Mouse (Mus musculus): ENCODE measurements around the gene Nckap5. TPM values are rescaled to one million over a fixed set of nuclear protein-coding genes. Genes with fewer than 3 reads are reported as not detected.

Nckap5 gene
- polyA plus RNA-seq, 1 experiment from 2014 or later = 40.1 TPM

DNA sequence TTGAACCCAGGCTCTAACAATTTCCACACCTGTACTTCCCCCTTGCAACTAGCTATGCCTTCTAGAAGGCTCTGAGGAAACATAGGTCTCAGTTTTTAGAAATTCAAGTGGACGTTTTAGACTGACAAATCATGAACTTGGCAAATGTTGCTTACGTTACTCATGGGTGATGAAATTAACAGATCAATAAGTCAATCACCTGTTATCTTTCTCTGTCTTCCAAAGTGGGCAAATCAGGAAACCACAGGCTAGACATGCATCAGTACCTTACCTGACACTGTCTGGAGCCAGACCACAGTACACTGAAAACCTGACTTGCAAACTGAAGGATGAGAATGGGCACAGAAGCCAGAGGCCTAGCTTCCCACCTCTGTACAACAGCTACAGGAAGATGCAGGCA is 529.5 kb downstream of the Nckap5 start:
- no peak overlapping the region for H3K4me2 ChIP-seq
- no peak overlapping the region for H3K9ac ChIP-seq
- H3K9me3 ChIP-seq = no peaks in the 10 kb centered on the region
- no peak overlapping the region for H3K27ac ChIP-seq
- no peaks in the 10 kb centered on the region for H3K4me1 ChIP-seq
- H3K4me3 ChIP-seq = no peak overlapping the region
- H3K27me3 ChIP-seq = no peaks in the 10 kb centered on the region
- 79% methylated on average over 2 of the region's 2 CpGs for WGBS
- H3K36me3 ChIP-seq = no peaks in the 10 kb centered on the region
- ATAC-seq (ENCODE audit: borderline replicate concordance, extremely low read depth, low FRiP score, low TSS enrichment) = no peak

DNA sequence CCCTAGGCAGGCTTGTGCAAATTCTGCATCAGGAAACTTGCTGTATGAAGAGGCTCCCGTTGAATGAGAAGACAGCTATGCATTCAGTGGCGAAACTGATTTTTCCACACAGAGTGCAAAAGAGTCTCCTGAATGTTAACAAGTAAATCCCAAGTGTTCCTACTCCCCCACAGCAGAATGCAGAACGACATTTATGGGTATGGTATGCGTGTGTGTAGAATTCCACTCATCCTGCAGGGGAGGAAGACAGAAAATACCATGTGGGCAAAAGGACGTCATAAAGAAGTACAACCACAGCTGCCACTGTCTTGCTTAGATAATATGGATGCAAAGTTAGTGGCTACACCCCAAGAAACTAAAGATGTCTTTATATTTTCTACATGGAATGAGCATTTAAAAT is 565.7 kb downstream of the Nckap5 start:
- WGBS = 46% methylated on average over 5 of the region's 5 CpGs
- Histone ChIP-seq H3K4me3 (no peak overlapping the region), H3K36me3 (no peaks in the 10 kb centered on the region), H3K9me3 (no peaks in the 10 kb centered on the region), H3K9ac (no peak overlapping the region), H3K27ac (no peak overlapping the region), H3K4me2 (no peak overlapping the region), H3K27me3 (no peaks in the 10 kb centered on the region), H3K4me1 (no peaks in the 10 kb centered on the region)
- no peak for ATAC-seq (ENCODE audit: borderline replicate concordance, extremely low read depth, low FRiP score, low TSS enrichment)

DNA sequence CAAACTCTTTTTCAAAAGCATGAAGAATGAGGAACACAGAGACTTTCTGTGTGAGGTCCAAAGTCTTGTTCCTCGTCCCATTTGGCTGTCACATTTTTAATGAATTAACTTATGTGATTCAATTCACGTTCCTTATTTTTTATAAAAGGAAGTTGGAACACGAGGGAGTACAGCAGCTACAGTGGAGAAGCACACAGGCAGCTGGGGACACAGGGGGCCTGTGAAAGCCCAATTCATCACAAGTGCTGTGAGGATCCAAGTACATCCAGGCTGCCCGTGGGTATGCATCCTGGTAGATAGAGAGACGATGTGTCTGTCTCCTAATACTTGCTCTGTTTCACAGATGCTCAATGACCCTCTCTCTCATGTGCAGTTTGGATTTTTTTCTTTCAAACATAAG is 576.2 kb downstream of the Nckap5 start:
- H3K9ac ChIP-seq = no peak overlapping the region
- H3K4me1 ChIP-seq = no peaks in the 10 kb centered on the region
- 51% methylated on average over 5 of the region's 5 CpGs for WGBS
- H3K36me3 ChIP-seq = no peaks in the 10 kb centered on the region
- no peak overlapping the region for H3K4me3 ChIP-seq
- no peak overlapping the region for H3K27ac ChIP-seq
- ATAC-seq (ENCODE audit: borderline replicate concordance, extremely low read depth, low FRiP score, low TSS enrichment) = no peak
- H3K9me3 ChIP-seq = no peaks in the 10 kb centered on the region
- no peaks in the 10 kb centered on the region for H3K27me3 ChIP-seq
- no peak overlapping the region for H3K4me2 ChIP-seq

DNA sequence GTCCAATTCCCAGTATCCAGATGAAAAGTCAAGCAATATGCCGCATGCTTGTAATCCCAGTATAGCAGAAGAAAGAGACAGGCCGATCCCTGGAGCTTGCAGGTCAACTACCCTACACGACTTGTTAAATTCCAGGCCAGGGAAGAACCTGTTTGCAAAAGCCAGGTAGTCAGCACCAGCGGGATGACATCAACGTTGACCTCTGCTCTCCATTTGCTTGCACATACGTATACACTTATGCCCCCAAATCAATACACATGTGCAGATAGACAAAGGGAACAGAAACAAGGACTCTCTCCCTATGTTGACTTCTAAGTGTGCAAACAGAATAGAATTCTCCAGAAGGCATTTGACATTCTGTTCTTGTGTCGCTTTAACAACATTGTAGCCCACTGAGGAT is 576.7 kb downstream of the Nckap5 start:
- 80% methylated on average over 7 of the region's 7 CpGs for WGBS
- Histone ChIP-seq H3K27me3 (no peaks in the 10 kb centered on the region), H3K4me2 (no peak overlapping the region), H3K9me3 (no peaks in the 10 kb centered on the region), H3K27ac (no peak overlapping the region), H3K4me3 (no peak overlapping the region), H3K36me3 (no peaks in the 10 kb centered on the region), H3K4me1 (no peaks in the 10 kb centered on the region), H3K9ac (no peak overlapping the region)
- ATAC-seq (ENCODE audit: borderline replicate concordance, extremely low read depth, low FRiP score, low TSS enrichment) = no peak

DNA sequence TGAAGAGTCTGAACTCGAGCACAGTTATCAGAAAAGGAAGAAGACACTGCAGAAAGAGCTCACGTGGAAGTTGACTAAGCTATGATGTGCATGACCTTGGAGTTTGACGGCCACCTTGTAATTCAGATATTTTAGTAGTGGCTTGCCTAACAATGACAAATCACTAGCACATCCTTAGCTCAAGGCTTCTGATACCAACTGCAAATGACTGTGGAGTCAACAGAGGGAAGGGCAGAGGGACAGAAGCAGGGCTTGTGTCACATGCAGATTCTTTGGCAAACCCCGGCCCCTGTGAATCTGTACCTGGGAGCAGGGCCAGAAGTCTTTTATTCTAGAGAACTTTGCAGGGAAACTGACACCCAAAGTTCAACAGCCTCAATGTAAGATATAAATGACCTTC is 597.4 kb downstream of the Nckap5 start:
- no peaks in the 10 kb centered on the region for H3K9me3 ChIP-seq
- WGBS = 55% methylated on average over 4 of the region's 4 CpGs
- no peak overlapping the region for H3K27ac ChIP-seq
- no peaks in the 10 kb centered on the region for H3K36me3 ChIP-seq
- H3K4me1 ChIP-seq = no peaks in the 10 kb centered on the region
- H3K4me3 ChIP-seq = no peak overlapping the region
- ATAC-seq (ENCODE audit: borderline replicate concordance, extremely low read depth, low FRiP score, low TSS enrichment) = no peak
- H3K4me2 ChIP-seq = no peak overlapping the region
- no peaks in the 10 kb centered on the region for H3K27me3 ChIP-seq
- H3K9ac ChIP-seq = no peak overlapping the region

DNA sequence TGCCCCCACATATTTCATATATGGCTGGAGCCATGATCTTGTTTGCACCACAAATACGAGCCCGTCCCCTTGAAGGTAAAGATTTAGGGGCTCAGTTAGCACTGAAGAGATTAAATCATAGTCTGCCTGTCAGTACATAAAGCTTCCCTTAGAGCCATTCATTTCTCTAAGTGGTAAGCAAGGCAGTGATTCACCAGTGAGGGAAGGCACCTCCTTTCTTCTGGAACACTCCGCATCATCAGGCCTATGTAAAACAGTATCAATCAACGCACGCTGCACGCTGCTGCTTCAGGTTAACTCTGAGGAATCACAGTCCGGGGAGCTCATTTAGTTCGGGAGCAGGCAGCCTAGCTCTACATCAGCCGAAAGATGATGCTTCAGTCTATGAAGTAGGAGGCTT is 599.4 kb downstream of the Nckap5 start:
- no peak overlapping the region for H3K27ac ChIP-seq
- H3K4me2 ChIP-seq = no peak overlapping the region
- H3K36me3 ChIP-seq = no peaks in the 10 kb centered on the region
- no peaks in the 10 kb centered on the region for H3K4me1 ChIP-seq
- no peak for ATAC-seq (ENCODE audit: borderline replicate concordance, extremely low read depth, low FRiP score, low TSS enrichment)
- WGBS = 67% methylated on average over 9 of the region's 9 CpGs
- H3K9ac ChIP-seq = no peak overlapping the region
- H3K4me3 ChIP-seq = no peak overlapping the region
- no peaks in the 10 kb centered on the region for H3K27me3 ChIP-seq
- H3K9me3 ChIP-seq = no peaks in the 10 kb centered on the region

DNA sequence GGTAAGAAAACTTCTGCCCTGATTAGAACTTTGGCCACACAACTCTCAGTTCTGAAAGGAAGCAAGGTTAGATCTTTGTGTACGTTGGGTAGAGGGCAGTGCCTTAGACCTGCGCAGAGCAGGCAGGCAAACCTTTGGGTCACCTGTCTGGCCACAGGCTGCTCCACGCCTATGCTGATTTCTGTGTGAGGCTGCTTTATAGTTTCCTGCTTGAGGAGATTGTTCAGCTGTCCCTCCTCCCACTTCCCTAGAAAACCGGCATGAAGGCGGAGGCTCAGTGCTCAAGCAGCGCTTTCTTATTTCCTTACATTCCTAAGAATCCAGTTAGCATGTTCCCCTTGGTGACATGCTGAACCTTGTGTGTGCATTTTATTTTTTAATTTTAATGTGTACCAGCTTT is 620.4 kb downstream of the Nckap5 start:
- Histone ChIP-seq H3K9me3 (no peaks in the 10 kb centered on the region), H3K9ac (no peak overlapping the region), H3K27me3 (no peaks in the 10 kb centered on the region), H3K4me2 (no peak overlapping the region), H3K36me3 (0 out of 2 replicates have a peak, but pooled peaks cover 3% of the 10 kb centered on the region), H3K4me1 (no peaks in the 10 kb centered on the region), H3K4me3 (no peak overlapping the region), H3K27ac (no peak overlapping the region)
- no peak for ATAC-seq (ENCODE audit: borderline replicate concordance, extremely low read depth, low FRiP score, low TSS enrichment)
- 59% methylated on average over 6 of the region's 6 CpGs for WGBS

DNA sequence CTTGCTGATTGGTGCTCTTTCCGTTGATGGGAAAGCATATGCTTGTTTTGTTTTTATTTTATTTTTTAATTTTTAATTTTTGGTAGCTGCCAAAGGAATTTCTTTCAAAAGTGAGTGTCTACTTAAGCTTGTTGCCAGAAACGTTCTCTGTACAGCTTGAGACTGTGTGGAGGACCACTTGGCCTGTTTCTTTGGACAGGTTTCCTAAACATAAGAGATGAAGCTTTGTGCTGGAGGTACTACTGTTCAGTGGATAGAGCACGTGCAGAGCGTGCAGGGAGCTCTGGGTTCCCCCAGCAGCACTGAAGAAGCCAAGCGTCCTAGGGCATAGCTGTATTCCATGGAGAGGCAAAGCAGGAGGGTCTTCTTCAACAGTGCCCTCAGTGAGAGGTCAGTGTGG is 620.9 kb downstream of the Nckap5 start:
- Histone ChIP-seq H3K4me2 (no peak overlapping the region), H3K4me1 (no peaks in the 10 kb centered on the region), H3K9ac (no peak overlapping the region), H3K4me3 (no peak overlapping the region), H3K27ac (no peak overlapping the region), H3K9me3 (no peaks in the 10 kb centered on the region), H3K36me3 (0 out of 2 replicates have a peak, but pooled peaks cover 5% of the 10 kb centered on the region), H3K27me3 (no peaks in the 10 kb centered on the region)
- 80% methylated on average over 5 of the region's 5 CpGs for whole genome bisulfite sequencing
- ATAC-seq (ENCODE audit: borderline replicate concordance, extremely low read depth, low FRiP score, low TSS enrichment) = no peak

DNA sequence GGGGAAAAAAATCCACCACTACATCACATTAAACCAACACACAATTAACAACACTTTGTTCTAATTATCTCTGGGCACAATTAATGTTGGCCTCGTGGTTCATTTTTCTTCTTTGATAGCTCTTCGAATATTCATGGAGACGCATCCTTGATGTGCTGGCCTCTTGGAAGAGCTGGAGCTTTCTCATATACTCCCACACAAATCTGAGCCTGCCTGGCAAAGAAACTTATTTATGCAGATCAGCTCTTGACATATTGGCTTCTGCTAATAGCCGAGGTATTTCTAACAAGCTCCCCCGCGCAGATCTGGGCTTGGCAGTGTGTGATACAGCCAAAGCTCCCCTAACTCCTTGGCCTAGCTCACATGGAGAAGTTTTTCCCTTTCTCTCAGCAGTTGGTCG is 621.5 kb downstream of the Nckap5 start:
- ATAC-seq (ENCODE audit: borderline replicate concordance, extremely low read depth, low FRiP score, low TSS enrichment) = no peak
- Histone ChIP-seq H3K4me2 (no peak overlapping the region), H3K27me3 (no peaks in the 10 kb centered on the region), H3K9ac (no peak overlapping the region), H3K4me1 (no peaks in the 10 kb centered on the region), H3K9me3 (no peaks in the 10 kb centered on the region), H3K27ac (no peak overlapping the region), H3K4me3 (no peak overlapping the region), H3K36me3 (0 out of 2 replicates have a peak, but pooled peaks cover 5% of the 10 kb centered on the region)
- WGBS = 87% methylated on average over 7 of the region's 7 CpGs

DNA sequence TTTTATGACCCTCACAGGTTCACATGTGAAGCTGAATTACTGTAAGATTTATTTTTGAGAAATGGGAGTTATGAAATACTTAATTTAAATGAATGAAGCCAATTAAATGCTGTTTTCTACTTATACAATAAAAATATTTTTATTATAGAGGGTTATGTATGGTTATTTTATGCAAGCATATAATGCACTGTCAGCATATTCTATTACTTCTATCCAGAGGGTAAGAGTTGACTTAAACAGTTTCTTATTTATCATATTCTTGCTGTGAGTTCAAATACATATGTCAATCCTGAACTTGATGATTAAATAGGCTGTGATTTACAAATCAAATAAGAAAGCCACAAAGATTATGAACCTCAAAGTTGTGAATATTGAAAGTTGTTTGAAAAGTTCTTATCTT is 633.7 kb downstream of the Nckap5 start:
- Histone ChIP-seq H3K9me3 (no peaks in the 10 kb centered on the region), H3K4me2 (no peak overlapping the region), H3K27me3 (no peaks in the 10 kb centered on the region), H3K36me3 (no peaks in the 10 kb centered on the region), H3K4me3 (no peak overlapping the region), H3K9ac (no peak overlapping the region), H3K4me1 (no peaks in the 10 kb centered on the region), H3K27ac (no peak overlapping the region)
- no peak for ATAC-seq (ENCODE audit: borderline replicate concordance, extremely low read depth, low FRiP score, low TSS enrichment)

DNA sequence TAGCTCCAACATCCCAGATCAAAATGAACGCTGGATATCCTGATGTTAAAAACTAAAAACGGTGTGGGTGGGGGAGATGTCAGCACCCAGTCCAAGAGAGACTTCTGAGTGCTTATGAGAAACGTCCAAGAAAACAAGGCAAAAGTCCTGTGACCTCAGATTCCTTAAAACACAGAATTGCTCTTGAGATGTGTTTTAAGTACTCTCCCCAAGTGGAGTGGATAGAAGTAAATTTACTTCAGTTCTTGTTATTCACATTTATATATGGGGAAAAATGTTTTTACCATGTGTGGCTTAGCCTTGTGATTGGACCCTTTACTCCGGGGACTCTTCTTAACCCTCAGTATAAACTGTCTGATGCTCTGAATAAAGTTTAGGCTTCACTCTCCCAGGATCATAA is 640.2 kb downstream of the Nckap5 start:
- Histone ChIP-seq H3K4me3 (no peak overlapping the region), H3K36me3 (no peaks in the 10 kb centered on the region), H3K27ac (no peak overlapping the region), H3K9ac (no peak overlapping the region), H3K4me2 (no peak overlapping the region), H3K4me1 (no peaks in the 10 kb centered on the region), H3K9me3 (no peaks in the 10 kb centered on the region), H3K27me3 (no peaks in the 10 kb centered on the region)
- 54% methylated on average over 4 of the region's 4 CpGs for WGBS
- ATAC-seq (ENCODE audit: borderline replicate concordance, extremely low read depth, low FRiP score, low TSS enrichment) = no peak

DNA sequence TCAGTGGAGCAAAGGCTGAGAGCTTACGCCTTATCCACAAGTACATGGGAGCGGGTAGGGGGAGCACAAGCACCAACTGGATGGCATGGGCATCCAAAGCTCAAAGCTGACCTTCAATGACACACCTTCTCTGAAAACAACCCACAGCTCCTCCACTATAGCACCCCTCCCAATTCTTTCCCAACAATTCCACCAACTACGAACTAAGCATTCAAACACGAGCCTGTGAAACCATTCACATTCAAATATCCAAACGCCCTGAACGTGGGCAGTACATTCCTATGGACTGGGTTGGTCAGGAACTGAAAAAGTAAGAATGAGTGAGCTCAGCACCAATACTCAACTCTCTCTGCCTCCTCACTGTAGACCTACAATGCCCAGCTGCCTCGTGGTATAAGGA is 646.8 kb downstream of the Nckap5 start:
- Histone ChIP-seq H3K27me3 (no peaks in the 10 kb centered on the region), H3K36me3 (no peaks in the 10 kb centered on the region), H3K4me1 (no peaks in the 10 kb centered on the region), H3K27ac (no peak overlapping the region), H3K9me3 (no peaks in the 10 kb centered on the region), H3K4me3 (no peak overlapping the region), H3K9ac (no peak overlapping the region), H3K4me2 (no peak overlapping the region)
- ATAC-seq (ENCODE audit: borderline replicate concordance, extremely low read depth, low FRiP score, low TSS enrichment) = no peak
- WGBS = 92% methylated on average over 7 of the region's 7 CpGs

DNA sequence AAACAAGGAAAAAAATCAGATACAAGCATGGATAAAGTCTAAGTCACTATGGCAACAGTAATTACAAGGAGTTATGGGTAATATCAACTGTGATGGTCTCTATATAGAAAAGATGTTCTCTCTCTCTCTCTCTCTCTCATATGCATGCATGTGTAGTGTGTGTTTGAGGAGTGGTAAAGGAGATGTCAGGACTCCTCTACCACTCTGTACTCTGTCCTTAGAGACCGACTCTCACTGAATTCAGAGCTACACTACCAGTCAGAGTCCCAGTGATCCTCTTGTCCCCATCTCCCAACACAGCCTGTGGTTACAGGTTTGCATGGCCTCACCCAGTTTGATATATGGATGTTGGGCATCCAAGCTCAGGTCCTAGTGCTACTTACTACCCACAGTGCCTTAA is 662.0 kb downstream of the Nckap5 start:
- Histone ChIP-seq H3K4me2 (no peak overlapping the region), H3K9me3 (no peaks in the 10 kb centered on the region), H3K4me1 (no peaks in the 10 kb centered on the region), H3K4me3 (no peak overlapping the region), H3K36me3 (no peaks in the 10 kb centered on the region), H3K9ac (no peak overlapping the region), H3K27ac (no peak overlapping the region), H3K27me3 (no peaks in the 10 kb centered on the region)
- no peak for ATAC-seq (ENCODE audit: borderline replicate concordance, extremely low read depth, low FRiP score, low TSS enrichment)
- WGBS = 79% methylated on average over 1 of the region's 1 CpGs

All from lung, embryonic 15.5 days (tissue).